Comparison of ENCODE assay signal across 8 mouse cellular contexts in genomic region chr4:141559131-141559897, GRCm38 (mm10). TPM values are rescaled to one million over a fixed set of nuclear protein-coding genes. Genes with fewer than 3 reads are reported as not detected.
A peak's percentile ranks its signal among the peaks of the same experiment; 100 is the strongest.
DNase-seq lines count a peak whose midpoint lies in the region; ATAC-seq and TF ChIP-seq lines count a peak whose summit lies in the region.

No protein-coding gene starts in this region.

- H3K4me2 ChIP-seq in forebrain, embryonic 12.5 days = peak overlapping the region; percentile 66
- peak overlapping the region; percentile 88 for H3K4me2 ChIP-seq in heart, postnatal 0 days (ENCODE audit: low read depth, low read length)
- H3K4me2 ChIP-seq in liver, embryonic 15.5 days = peak overlapping the region; percentile 94
- peak overlapping the region; percentile 65 for H3K4me2 ChIP-seq in neural tube, embryonic 11.5 days (ENCODE audit: low read depth)
- peak overlapping the region; percentile 84 for H3K4me2 ChIP-seq in stomach, postnatal 0 days (replicated peaks; ENCODE audit: low read depth)

- H3K36me3 ChIP-seq in ES-Bruce4 (ENCODE audit: control insufficient read depth, insufficient read depth, low read length, poor library complexity, severe bottlenecking) = no peaks in the 10 kb centered on the region
- no peaks in the 10 kb centered on the region for H3K36me3 ChIP-seq in forebrain, embryonic 12.5 days (replicated peaks)
- no peaks in the 10 kb centered on the region for H3K36me3 ChIP-seq in heart, postnatal 0 days (replicated peaks; ENCODE audit: control insufficient read depth, insufficient read depth, low read length)
- no peaks in the 10 kb centered on the region for H3K36me3 ChIP-seq in liver, embryonic 15.5 days (replicated peaks)
- H3K36me3 ChIP-seq in neural tube, embryonic 11.5 days (ENCODE audit: control insufficient read depth, insufficient read depth, low read length) = no peaks in the 10 kb centered on the region
- no peaks in the 10 kb centered on the region for H3K36me3 ChIP-seq in stomach, postnatal 0 days (ENCODE audit: control insufficient read depth, insufficient read depth, low read length)

- ATAC-seq in cerebellum, adult (ENCODE audit: insufficient number of reproducible peaks, low FRiP score, low TSS enrichment) = peak; percentile 66; the same call in 1 of the 2 replicates
- peak; percentile 74 for ATAC-seq in forebrain, embryonic 12.5 days (ENCODE audit: low FRiP score)
- peak; percentile 86 for ATAC-seq in heart, postnatal 0 days (ENCODE audit: insufficient read depth, low read depth)
- ATAC-seq in liver, embryonic 15.5 days (ENCODE audit: insufficient read depth) = peak; percentile 80
- peak; percentile 61; the same call in 1 of the 2 replicates for ATAC-seq in neural tube, embryonic 11.5 days (ENCODE audit: insufficient read depth, low FRiP score, low TSS enrichment)
- peak; percentile 84 for ATAC-seq in stomach, postnatal 0 days (ENCODE audit: low FRiP score, low TSS enrichment)

- no peaks in the 10 kb centered on the region for H3K27me3 ChIP-seq in ES-Bruce4 (ENCODE audit: control insufficient read depth, insufficient read depth, low read length, poor library complexity, severe bottlenecking)
- peaks cover 3% of the 10 kb centered on the region; the same call in 1 of the 2 replicates for H3K27me3 ChIP-seq in forebrain, embryonic 12.5 days
- no peaks in the 10 kb centered on the region for H3K27me3 ChIP-seq in heart, postnatal 0 days (ENCODE audit: control insufficient read depth, insufficient read depth, low read length)
- no peaks in the 10 kb centered on the region for H3K27me3 ChIP-seq in liver, embryonic 15.5 days
- no peaks in the 10 kb centered on the region for H3K27me3 ChIP-seq in neural tube, embryonic 11.5 days (ENCODE audit: control insufficient read depth, insufficient read depth, low read length)
- no peaks in the 10 kb centered on the region for H3K27me3 ChIP-seq in stomach, postnatal 0 days (ENCODE audit: control insufficient read depth, insufficient read depth, low read length)

- no peak for TF ChIP-seq CTCF in ES-Bruce4 (IDR thresholded peaks at IDR 0.05; ENCODE audit: low read depth, low read length)
- TF ChIP-seq CTCF in heart, postnatal 0 days (IDR thresholded peaks at IDR 0.05; ENCODE audit: low read depth) = no peak
- TF ChIP-seq CTCF in stomach, postnatal 0 days (IDR thresholded peaks at IDR 0.05; ENCODE audit: low read depth) = no peak

- TF ChIP-seq POLR2A in ES-Bruce4 (IDR thresholded peaks at IDR 0.05; ENCODE audit: insufficient read depth, low read length) = no peak

- H3K9me3 ChIP-seq in ES-Bruce4 (replicated peaks; ENCODE audit: control insufficient read depth, insufficient read depth, low read length, poor library complexity, severe bottlenecking) = no peaks in the 10 kb centered on the region
- no peaks in the 10 kb centered on the region for H3K9me3 ChIP-seq in forebrain, embryonic 12.5 days
- H3K9me3 ChIP-seq in heart, postnatal 0 days (replicated peaks; ENCODE audit: control insufficient read depth, low read length) = no peaks in the 10 kb centered on the region
- H3K9me3 ChIP-seq in liver, embryonic 15.5 days (replicated peaks) = no peaks in the 10 kb centered on the region
- H3K9me3 ChIP-seq in neural tube, embryonic 11.5 days (ENCODE audit: control insufficient read depth, low read length) = no peaks in the 10 kb centered on the region
- H3K9me3 ChIP-seq in stomach, postnatal 0 days (ENCODE audit: control insufficient read depth, low read length) = no peaks in the 10 kb centered on the region

- WGBS in forebrain, embryonic 12.5 days = under 1% methylated on average over 30 of the region's 30 CpGs
- WGBS in heart, postnatal 0 days = under 1% methylated on average over 30 of the region's 30 CpGs
- under 1% methylated on average over 30 of the region's 30 CpGs for WGBS in liver, embryonic 15.5 days (ENCODE audit: insufficient replicate concordance)
- WGBS in neural tube, embryonic 11.5 days = under 1% methylated on average over 30 of the region's 30 CpGs
- 1% methylated on average over 30 of the region's 30 CpGs for WGBS in stomach, postnatal 0 days

- peak overlapping the region; percentile 46 for H3K9ac ChIP-seq in ES-Bruce4 (ENCODE audit: low read depth, poor library complexity, severe bottlenecking)
- H3K9ac ChIP-seq in forebrain, embryonic 12.5 days = peak overlapping the region; percentile 18
- peak overlapping the region; percentile 59 for H3K9ac ChIP-seq in heart, postnatal 0 days (replicated peaks; ENCODE audit: low read depth, low read length)
- peak overlapping the region; percentile 42 for H3K9ac ChIP-seq in liver, embryonic 15.5 days
- H3K9ac ChIP-seq in neural tube, embryonic 11.5 days (ENCODE audit: low read length) = peak overlapping the region; percentile 53
- peak overlapping the region; percentile 68 for H3K9ac ChIP-seq in stomach, postnatal 0 days (ENCODE audit: low read length)

- peak; percentile 80 for DNase-seq in heart, postnatal 0 days (ENCODE audit: low spot score)
- DNase-seq in kidney, postnatal 36 days = peak; percentile 83 to 91
- peak; percentile 70 for DNase-seq in neural tube, embryonic 11.5 days (ENCODE audit: low spot score)
- peak; percentile 87 for DNase-seq in stomach, postnatal 0 days (ENCODE audit: low spot score)

- peaks cover 12% of the 10 kb centered on the region for H3K4me1 ChIP-seq in ES-Bruce4 (ENCODE audit: control insufficient read depth, insufficient read depth, low read length)
- H3K4me1 ChIP-seq in forebrain, embryonic 12.5 days = peaks cover 19% of the 10 kb centered on the region
- H3K4me1 ChIP-seq in heart, postnatal 0 days (ENCODE audit: control insufficient read depth, insufficient read depth) = no peaks in the 10 kb centered on the region
- peaks cover 31% of the 10 kb centered on the region for H3K4me1 ChIP-seq in liver, embryonic 15.5 days (replicated peaks)
- 0 out of 2 replicates have a peak, but pooled peaks cover 6% of the 10 kb centered on the region for H3K4me1 ChIP-seq in neural tube, embryonic 11.5 days (ENCODE audit: control insufficient read depth, insufficient read depth, low read length)
- H3K4me1 ChIP-seq in stomach, postnatal 0 days (replicated peaks; ENCODE audit: control insufficient read depth, insufficient read depth) = no peaks in the 10 kb centered on the region

- H3K27ac ChIP-seq in ES-Bruce4 (ENCODE audit: insufficient read depth, low read length) = peak overlapping the region; percentile 70
- peak overlapping the region; percentile 76 for H3K27ac ChIP-seq in forebrain, embryonic 12.5 days
- peak overlapping the region; percentile 99 for H3K27ac ChIP-seq in heart, postnatal 0 days (ENCODE audit: low read depth)
- H3K27ac ChIP-seq in liver, embryonic 15.5 days (replicated peaks) = peak overlapping the region; percentile 91
- H3K27ac ChIP-seq in neural tube, embryonic 11.5 days (ENCODE audit: low read depth, low read length) = peak overlapping the region; percentile 39; the same call in 1 of the 2 replicates
- H3K27ac ChIP-seq in stomach, postnatal 0 days (replicated peaks) = peak overlapping the region; percentile 97

- peak overlapping the region; percentile 50 for H3K4me3 ChIP-seq in ES-Bruce4 (ENCODE audit: low read depth, low read length)
- H3K4me3 ChIP-seq in forebrain, embryonic 12.5 days (replicated peaks) = peak overlapping the region; percentile 36
- peak overlapping the region; percentile 45 for H3K4me3 ChIP-seq in heart, postnatal 0 days (ENCODE audit: low read depth, low read length)
- peak overlapping the region; percentile 59 for H3K4me3 ChIP-seq in liver, embryonic 15.5 days (replicated peaks)
- peak overlapping the region; percentile 37 for H3K4me3 ChIP-seq in neural tube, embryonic 11.5 days (ENCODE audit: low read depth, low read length)
- peak overlapping the region; percentile 42 for H3K4me3 ChIP-seq in stomach, postnatal 0 days (ENCODE audit: low read depth, low read length)

- peak; percentile 62 for TF ChIP-seq EP300 in ES-Bruce4 (IDR thresholded peaks at IDR 0.05; ENCODE audit: insufficient read depth, low read depth, low read length)
- TF ChIP-seq EP300 in heart, postnatal 0 days (IDR thresholded peaks at IDR 0.05; ENCODE audit: low read depth) = peak; percentile 21; the same call in 1 of the 2 replicates
- no peak for TF ChIP-seq EP300 in stomach, postnatal 0 days (optimal IDR thresholded peaks at IDR 0.05)

RNA-seq across cellular contexts. Expression of gene Spen, which starts 20.9 kb away (rescaled TPM):
- 39.6 and 46.9 TPM in 2 replicates for polyA plus RNA-seq in ES-Bruce4 (2011; ENCODE audit: insufficient read depth, insufficient read length, low read depth, missing spikeins)
- polyA plus RNA-seq in forebrain, embryonic 12.5 days (2016; fragmentation: Nextera tagmentation; extraction: Ambion mirVana) = 20.3 and 20.9 TPM in 2 replicates
- 2.3 and 5.9 TPM in 2 replicates for total RNA-seq in heart, postnatal 0 days (2014; rRNA removed; ENCODE audit: low replicate concordance)
- polyA plus RNA-seq in heart, postnatal 0 days (2015; fragmentation: Nextera tagmentation; extraction: Ambion mirVana) = 4.3 and 4.9 TPM in 2 replicates
- polyA plus RNA-seq in liver, embryonic 15.5 days (2015; fragmentation: Nextera tagmentation; extraction: Ambion mirVana) = 4.7 and 5.6 TPM in 2 replicates
- polyA plus RNA-seq in neural tube, embryonic 11.5 days (2014; fragmentation: Nextera tagmentation; extraction: Ambion mirVana) = 13.9 and 16.2 TPM in 2 replicates
- polyA plus RNA-seq in stomach, postnatal 0 days (2015; fragmentation: Nextera tagmentation; extraction: Ambion mirVana) = 2.9 and 3.2 TPM in 2 replicates

RNA-seq across cellular contexts. Expression of gene Fblim1, which starts 46.6 kb away (rescaled TPM):
- 73.8 and 76.6 TPM in 2 replicates for polyA plus RNA-seq in ES-Bruce4 (2011; ENCODE audit: insufficient read depth, insufficient read length, low read depth, missing spikeins)
- polyA plus RNA-seq in forebrain, embryonic 12.5 days (2016; fragmentation: Nextera tagmentation; extraction: Ambion mirVana) = 17.3 and 19.8 TPM in 2 replicates
- total RNA-seq in heart, postnatal 0 days (2014; rRNA removed; ENCODE audit: low replicate concordance) = 48.3 and 61.5 TPM in 2 replicates
- polyA plus RNA-seq in heart, postnatal 0 days (2015; fragmentation: Nextera tagmentation; extraction: Ambion mirVana) = 47.1 and 57.5 TPM in 2 replicates
- polyA plus RNA-seq in liver, embryonic 15.5 days (2015; fragmentation: Nextera tagmentation; extraction: Ambion mirVana) = 1.7 and 1.9 TPM in 2 replicates
- 31.5 and 34.9 TPM in 2 replicates for polyA plus RNA-seq in neural tube, embryonic 11.5 days (2014; fragmentation: Nextera tagmentation; extraction: Ambion mirVana)
- polyA plus RNA-seq in stomach, postnatal 0 days (2015; fragmentation: Nextera tagmentation; extraction: Ambion mirVana) = 45.1 and 49.2 TPM in 2 replicates

RNA-seq across cellular contexts. Expression of gene Tmem82, which starts 59.1 kb away (rescaled TPM):
- polyA plus RNA-seq in ES-Bruce4 (2011; ENCODE audit: insufficient read depth, insufficient read length, low read depth, missing spikeins) = 3.4 and 4.5 TPM in 2 replicates
- 0.09 and 0.33 TPM in 2 replicates for polyA plus RNA-seq in forebrain, embryonic 12.5 days (2016; fragmentation: Nextera tagmentation; extraction: Ambion mirVana)
- 0.89 and 6.1 TPM in 2 replicates for total RNA-seq in heart, postnatal 0 days (2014; rRNA removed; ENCODE audit: low replicate concordance)
- polyA plus RNA-seq in heart, postnatal 0 days (2015; fragmentation: Nextera tagmentation; extraction: Ambion mirVana) = 6.8 and 7.3 TPM in 2 replicates
- 4.4 and 4.6 TPM in 2 replicates for polyA plus RNA-seq in liver, embryonic 15.5 days (2015; fragmentation: Nextera tagmentation; extraction: Ambion mirVana)
- polyA plus RNA-seq in neural tube, embryonic 11.5 days (2014; fragmentation: Nextera tagmentation; extraction: Ambion mirVana) = 0.50 and 0.61 TPM in 2 replicates
- polyA plus RNA-seq in stomach, postnatal 0 days (2015; fragmentation: Nextera tagmentation; extraction: Ambion mirVana) = 2.2 and 2.3 TPM in 2 replicates

Comparison
In these comparisons a context has a peak if more than half of its experiments do, and no peak if none do; other contexts are left out.
1. Peak in every context shown above with its lines: DNase-seq, ATAC-seq, H3K4me3 ChIP-seq and H3K27ac ChIP-seq.
2. H3K27ac ChIP-seq: peak in every context shown above with its lines; median percentile 99 in heart, postnatal 0 days; 97 in stomach, postnatal 0 days; 91 in liver, embryonic 15.5 days; 76 in forebrain, embryonic 12.5 days; 70 in ES-Bruce4; 39 in neural tube, embryonic 11.5 days.
3. H3K9ac ChIP-seq: peak in every context shown above with its lines; median percentile 68 in stomach, postnatal 0 days; 59 in heart, postnatal 0 days; 53 in neural tube, embryonic 11.5 days; 46 in ES-Bruce4; 42 in liver, embryonic 15.5 days; 18 in forebrain, embryonic 12.5 days.